Mouse (Mus musculus) erythroblast, embryonic 14.5 days (primary cell): ENCODE measurements around the gene Fam213a.

Experiments
- GATA1 ChIP-seq: IDR thresholded peaks from 2 replicates; pipeline ENCODE4 v1.6.1; 2012; ENCODE audit warnings: low read length, inconsistent platforms, mixed read lengths
- TAL1 ChIP-seq: IDR thresholded peaks from 3 replicates; pipeline ENCODE4 v1.6.1; 2012; ENCODE audit warnings: low read length, inconsistent platforms, mixed read lengths

DNA sequence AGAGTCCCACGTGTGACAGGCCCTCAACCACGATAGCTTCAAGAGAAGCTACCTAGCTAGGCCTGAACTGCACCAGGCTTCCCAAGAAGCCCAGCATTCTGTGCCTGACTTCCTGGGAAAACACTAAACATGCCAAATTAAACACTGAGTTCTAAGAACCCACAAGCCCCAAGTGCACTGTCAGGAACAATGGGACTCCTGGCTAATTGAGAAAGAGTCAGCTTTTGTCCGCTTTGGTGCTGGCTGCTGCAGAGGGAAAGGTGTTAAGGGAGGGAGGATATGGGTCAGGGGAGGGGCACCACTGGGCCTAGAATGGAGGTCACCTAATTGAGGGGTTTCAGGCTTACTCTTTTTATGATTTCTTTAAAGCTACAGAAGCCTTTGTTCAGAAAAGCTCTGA, 64.5 kb downstream of the Fam213a start:
- TF ChIP-seq GATA1, result no peak
- no peak for TF ChIP-seq TAL1
